Mouse (Mus musculus): Measurements from ENCODE around the gene Hmgn2. TPM values are rescaled to one million over a fixed set of nuclear protein-coding genes. Genes with fewer than 3 reads are reported as not detected.

Hmgn2 gene
- 1,315 and 1,451 TPM in 2 replicates for polyA plus RNA-seq (2015; fragmentation: Nextera tagmentation; extraction: Ambion mirVana)

DNA sequence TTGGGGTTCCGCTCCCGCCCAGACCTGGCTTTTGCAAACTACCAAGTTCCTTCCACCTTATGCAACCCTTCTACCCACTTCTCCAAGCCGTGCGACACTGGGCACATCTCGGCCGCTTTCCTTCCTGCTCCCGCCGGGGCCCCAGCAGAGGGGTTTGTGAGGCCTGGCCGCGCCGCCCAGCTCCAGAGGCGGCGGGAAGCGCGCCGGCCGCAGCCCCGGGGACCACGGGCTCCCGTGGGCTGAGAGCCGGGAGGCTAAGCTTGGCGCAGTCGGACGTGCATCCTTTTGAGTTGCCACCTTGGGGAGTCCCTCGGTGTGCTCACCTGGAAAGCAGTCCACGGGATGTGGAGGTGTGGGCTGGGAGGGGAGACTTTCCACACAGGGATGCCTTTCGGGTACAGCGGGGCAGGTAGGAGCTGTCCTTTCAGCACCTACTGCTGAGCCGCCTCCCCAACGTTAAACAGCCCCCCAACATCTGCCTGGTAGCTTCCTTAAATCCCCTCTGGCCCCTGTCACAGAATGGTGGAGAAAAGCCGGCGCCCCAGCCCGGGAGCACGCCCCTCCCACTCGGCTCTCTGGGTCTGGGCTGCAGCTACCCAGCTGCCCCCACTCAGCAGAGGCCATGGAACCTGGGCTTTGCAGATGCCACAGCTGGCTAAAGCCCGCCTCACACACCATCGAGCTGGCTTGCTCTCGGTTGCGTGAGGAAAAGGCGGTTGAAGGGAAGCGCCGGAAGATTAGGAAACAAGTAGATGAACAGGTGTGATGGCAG, at the start of gene Hmgn2:
Hmgn2 (minus strand) TSS at position 501 of the 772 bp plus-strand sequence.
- H3K4me2 ChIP-seq (ENCODE audit: low read depth, low read length) = peak within 1 kb of the TSS; percentile 99
- peak within 1 kb of the TSS; percentile 97 for H3K9ac ChIP-seq (ENCODE audit: low read length)
- peaks cover 37% of the 10 kb centered on the region for H3K36me3 ChIP-seq (ENCODE audit: control insufficient read depth, insufficient read depth)
- H3K4me3 ChIP-seq (ENCODE audit: low read length) = peak within 1 kb of the TSS; percentile 87
- peaks cover 21% of the 10 kb centered on the region for H3K4me1 ChIP-seq (ENCODE audit: control insufficient read depth, insufficient read depth, low read length)
- peak within 1 kb of the TSS; percentile 99 for H3K27ac ChIP-seq (ENCODE audit: low read length)
- no peaks in the 10 kb centered on the region for H3K27me3 ChIP-seq (ENCODE audit: control insufficient read depth, insufficient read depth, low read length)
- ATAC-seq (replicated peaks; ENCODE audit: extremely low read depth, insufficient read depth, low FRiP score) = peak; percentile 66
- WGBS = 1% methylated on average over 42 of the region's 42 CpGs
- H3K9me3 ChIP-seq (replicated peaks; ENCODE audit: control insufficient read depth, low read length) = no peaks in the 10 kb centered on the region

DNA sequence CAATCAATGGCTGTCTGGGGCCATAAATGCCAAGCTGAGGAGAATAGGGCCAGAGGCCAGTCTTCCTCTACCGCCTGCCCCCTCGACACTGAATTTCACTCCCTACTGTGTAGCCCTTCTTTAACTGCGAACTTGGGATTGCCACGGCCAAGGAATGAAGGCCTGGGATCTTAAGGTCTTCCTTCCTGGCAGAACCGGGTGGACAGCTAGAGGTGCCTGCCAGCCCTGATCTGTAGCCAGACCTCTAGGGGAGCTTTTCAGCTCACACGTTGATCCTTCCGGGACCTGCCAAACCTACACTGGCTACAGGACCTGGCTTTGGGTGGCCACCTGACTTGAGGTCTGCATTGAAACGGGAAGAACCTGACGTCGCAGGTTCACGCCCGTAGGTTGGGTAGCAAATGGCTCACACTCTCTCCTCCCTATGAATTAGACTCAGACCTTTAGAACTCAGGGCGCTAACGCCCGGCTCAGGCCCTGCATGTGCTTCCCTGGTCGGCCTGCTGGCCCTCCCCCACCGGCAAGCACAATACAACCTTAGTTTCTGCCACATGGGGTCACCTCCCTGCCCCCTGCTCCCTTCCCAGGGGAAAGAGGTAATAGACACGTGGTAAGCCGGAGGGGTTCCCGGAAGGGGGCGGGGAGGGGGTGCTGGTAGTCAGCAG, 48.9 kb upstream of the Hmgn2 start:
- no peaks in the 10 kb centered on the region for H3K36me3 ChIP-seq (ENCODE audit: control insufficient read depth, insufficient read depth)
- no peaks in the 10 kb centered on the region for H3K9me3 ChIP-seq (replicated peaks; ENCODE audit: control insufficient read depth, low read length)
- no peak overlapping the region for H3K9ac ChIP-seq (ENCODE audit: low read length)
- H3K27ac ChIP-seq (ENCODE audit: low read length) = no peak overlapping the region
- ATAC-seq (replicated peaks; ENCODE audit: extremely low read depth, insufficient read depth, low FRiP score) = no peak
- H3K4me3 ChIP-seq (ENCODE audit: low read length) = peak overlapping the region; percentile 36
- peak overlapping the region; percentile 40 for H3K4me2 ChIP-seq (ENCODE audit: low read depth, low read length)
- 5% methylated on average over 21 of the region's 21 CpGs for WGBS
- H3K4me1 ChIP-seq (ENCODE audit: control insufficient read depth, insufficient read depth, low read length) = peaks cover 14% of the 10 kb centered on the region
- H3K27me3 ChIP-seq (ENCODE audit: control insufficient read depth, insufficient read depth, low read length) = peaks cover 46% of the 10 kb centered on the region

DNA sequence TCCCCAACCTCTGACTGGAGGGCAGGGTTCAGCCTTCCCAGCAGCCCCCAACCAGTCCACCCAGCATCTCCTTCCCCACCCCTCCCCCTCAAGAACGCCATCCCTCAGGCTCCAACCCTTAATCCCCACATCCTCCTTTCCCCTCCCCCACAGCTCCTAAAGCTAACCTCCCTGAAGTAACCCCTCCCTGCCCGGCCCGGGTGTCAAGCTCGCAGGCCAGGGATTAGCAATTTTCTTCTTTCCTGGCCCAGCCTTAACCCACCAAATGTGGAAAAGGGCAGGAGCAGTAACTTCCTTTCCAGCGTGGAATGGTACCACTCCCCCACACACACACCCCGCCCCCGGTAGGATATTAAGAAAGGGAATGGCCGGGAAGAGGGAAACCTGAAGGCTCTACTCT, 48.3 kb upstream of the Hmgn2 start:
- Histone ChIP-seq H3K36me3 (ENCODE audit: control insufficient read depth, insufficient read depth) (no peaks in the 10 kb centered on the region), H3K9ac (ENCODE audit: low read length) (no peak overlapping the region), H3K27ac (ENCODE audit: low read length) (no peak overlapping the region), H3K9me3 (replicated peaks; ENCODE audit: control insufficient read depth, low read length) (no peaks in the 10 kb centered on the region), H3K4me2 (ENCODE audit: low read depth, low read length) (no peak overlapping the region), H3K4me3 (ENCODE audit: low read length) (no peak overlapping the region), H3K4me1 (ENCODE audit: control insufficient read depth, insufficient read depth, low read length) (peaks cover 17% of the 10 kb centered on the region), H3K27me3 (ENCODE audit: control insufficient read depth, insufficient read depth, low read length) (peaks cover 46% of the 10 kb centered on the region)
- ATAC-seq (replicated peaks; ENCODE audit: extremely low read depth, insufficient read depth, low FRiP score) = no peak
- 4% methylated on average over 8 of the region's 8 CpGs for WGBS

DNA sequence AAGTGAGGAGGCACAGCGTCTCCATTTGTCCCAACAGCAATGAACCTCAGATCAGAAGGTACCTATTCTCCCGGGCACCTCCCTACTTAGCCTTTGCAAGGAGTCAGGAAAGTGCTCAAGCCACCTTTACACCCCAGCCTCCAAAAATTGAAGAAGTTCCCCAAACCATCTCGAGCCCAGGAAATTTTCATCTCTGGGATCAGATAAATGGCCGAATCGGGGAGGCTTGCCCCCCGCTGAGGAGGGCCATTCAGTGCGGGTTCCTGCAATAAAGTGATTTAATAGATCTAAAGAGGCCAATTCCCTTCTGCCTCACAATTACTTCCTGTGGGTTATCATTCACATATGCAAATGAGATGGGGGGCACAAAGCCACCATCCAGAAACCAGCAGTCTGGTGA, 47.8 kb upstream of the Hmgn2 start:
- Histone ChIP-seq H3K27ac (ENCODE audit: low read length) (no peak overlapping the region), H3K4me1 (ENCODE audit: control insufficient read depth, insufficient read depth, low read length) (peaks cover 21% of the 10 kb centered on the region), H3K4me3 (ENCODE audit: low read length) (no peak overlapping the region), H3K27me3 (ENCODE audit: control insufficient read depth, insufficient read depth, low read length) (peaks cover 46% of the 10 kb centered on the region), H3K4me2 (ENCODE audit: low read depth, low read length) (no peak overlapping the region), H3K36me3 (ENCODE audit: control insufficient read depth, insufficient read depth) (no peaks in the 10 kb centered on the region), H3K9me3 (replicated peaks; ENCODE audit: control insufficient read depth, low read length) (no peaks in the 10 kb centered on the region), H3K9ac (ENCODE audit: low read length) (no peak overlapping the region)
- 19% methylated on average over 7 of the region's 7 CpGs for WGBS
- no peak for ATAC-seq (replicated peaks; ENCODE audit: extremely low read depth, insufficient read depth, low FRiP score)

DNA sequence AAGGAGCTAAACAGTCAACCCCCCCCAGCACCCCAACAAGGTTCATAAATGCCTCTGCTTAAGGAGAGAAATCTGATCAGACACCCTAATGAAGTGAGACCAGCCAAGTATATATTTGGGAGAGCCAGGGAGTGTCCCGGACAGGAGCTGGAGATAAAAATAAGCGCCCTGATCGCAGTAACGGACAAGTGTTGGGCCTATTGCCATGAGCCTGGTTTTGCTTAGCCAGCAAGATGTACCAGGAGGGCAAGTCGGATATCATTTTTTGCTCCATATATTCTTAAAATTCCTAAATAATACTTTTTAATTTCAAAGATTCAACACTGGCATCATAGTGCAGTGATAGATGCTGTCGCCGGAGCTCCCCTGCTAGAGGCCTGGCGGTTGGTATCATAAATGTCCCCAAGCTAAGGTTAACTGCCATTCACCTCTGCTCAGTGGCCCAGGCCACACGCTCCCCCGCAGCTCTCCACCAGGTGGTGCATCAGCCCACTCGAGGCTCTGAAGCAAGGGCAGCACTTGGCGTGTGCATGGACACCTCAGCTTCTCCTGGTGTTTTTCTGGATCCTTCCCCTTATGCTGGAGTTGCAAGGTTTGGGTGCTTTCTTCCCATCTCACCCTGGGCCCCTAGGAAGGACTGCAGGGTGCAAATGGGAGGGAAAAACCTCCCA, 44.5 kb upstream of the Hmgn2 start:
- peaks cover 21% of the 10 kb centered on the region for H3K27me3 ChIP-seq (ENCODE audit: control insufficient read depth, insufficient read depth, low read length)
- no peak for ATAC-seq (replicated peaks; ENCODE audit: extremely low read depth, insufficient read depth, low FRiP score)
- 31% methylated on average over 12 of the region's 12 CpGs for WGBS
- H3K4me3 ChIP-seq (ENCODE audit: low read length) = no peak overlapping the region
- no peaks in the 10 kb centered on the region for H3K36me3 ChIP-seq (ENCODE audit: control insufficient read depth, insufficient read depth)
- H3K4me1 ChIP-seq (ENCODE audit: control insufficient read depth, insufficient read depth, low read length) = peaks cover 20% of the 10 kb centered on the region
- no peak overlapping the region for H3K27ac ChIP-seq (ENCODE audit: low read length)
- no peak overlapping the region for H3K4me2 ChIP-seq (ENCODE audit: low read depth, low read length)
- H3K9ac ChIP-seq (ENCODE audit: low read length) = no peak overlapping the region
- H3K9me3 ChIP-seq (replicated peaks; ENCODE audit: control insufficient read depth, low read length) = no peaks in the 10 kb centered on the region

DNA sequence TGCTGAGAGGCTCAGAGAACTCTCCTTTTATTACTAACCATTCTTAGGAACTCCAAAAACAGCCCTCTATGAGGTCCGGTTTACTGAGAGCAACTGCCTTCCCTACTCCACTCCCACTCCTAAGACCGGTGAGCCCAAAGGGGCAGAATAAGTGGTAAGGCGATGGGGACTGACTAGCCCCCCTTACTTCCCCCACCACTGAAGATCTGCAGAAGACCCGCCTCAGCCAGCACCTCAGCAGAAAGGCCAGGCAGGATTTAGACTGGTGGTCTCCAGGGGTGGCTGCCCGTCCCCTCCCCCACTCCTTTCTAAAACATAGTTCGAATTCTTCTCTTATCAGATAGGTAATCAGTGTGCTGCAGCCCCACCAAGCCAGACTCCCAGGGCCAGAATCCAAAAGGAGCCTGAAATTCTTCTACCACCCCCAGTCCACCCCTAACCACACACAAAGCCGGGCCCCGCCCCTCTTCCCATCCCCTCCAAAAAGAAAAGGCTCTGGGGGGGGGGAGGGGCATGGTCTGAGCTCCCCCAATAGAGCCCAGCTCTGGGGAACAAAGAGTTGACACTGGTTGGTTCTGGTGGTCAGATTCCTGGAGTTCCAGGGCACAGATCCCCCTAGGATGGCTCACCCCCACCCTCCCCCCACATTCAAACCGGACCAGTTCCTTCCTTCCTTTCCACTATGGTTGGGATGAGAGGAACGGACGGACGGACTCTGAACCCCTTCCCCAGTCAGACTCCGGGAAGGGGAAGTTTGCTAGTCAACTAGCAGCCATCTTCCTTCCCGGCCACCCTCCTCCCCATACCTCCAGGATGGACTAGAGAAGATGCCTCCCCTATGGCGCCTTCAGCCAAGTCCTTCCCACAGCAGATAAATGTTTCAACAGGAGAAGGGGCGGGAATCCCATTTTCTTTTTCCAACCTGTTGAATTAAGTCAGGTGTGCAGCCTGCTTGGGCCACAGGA, 43.3 kb upstream of the Hmgn2 start:
- Histone ChIP-seq H3K4me1 (ENCODE audit: control insufficient read depth, insufficient read depth, low read length) (peaks cover 13% of the 10 kb centered on the region; the same call in 1 of the 2 replicates), H3K27ac (ENCODE audit: low read length) (no peak overlapping the region), H3K4me2 (ENCODE audit: low read depth, low read length) (0 out of 2 replicates have a peak overlapping the region, but pooled peaks have one; percentile 5), H3K4me3 (ENCODE audit: low read length) (no peak overlapping the region), H3K9ac (ENCODE audit: low read length) (no peak overlapping the region), H3K36me3 (ENCODE audit: control insufficient read depth, insufficient read depth) (no peaks in the 10 kb centered on the region), H3K27me3 (ENCODE audit: control insufficient read depth, insufficient read depth, low read length) (peaks cover 8% of the 10 kb centered on the region), H3K9me3 (replicated peaks; ENCODE audit: control insufficient read depth, low read length) (no peaks in the 10 kb centered on the region)
- ATAC-seq (replicated peaks; ENCODE audit: extremely low read depth, insufficient read depth, low FRiP score) = no peak
- WGBS = 11% methylated on average over 16 of the region's 16 CpGs

DNA sequence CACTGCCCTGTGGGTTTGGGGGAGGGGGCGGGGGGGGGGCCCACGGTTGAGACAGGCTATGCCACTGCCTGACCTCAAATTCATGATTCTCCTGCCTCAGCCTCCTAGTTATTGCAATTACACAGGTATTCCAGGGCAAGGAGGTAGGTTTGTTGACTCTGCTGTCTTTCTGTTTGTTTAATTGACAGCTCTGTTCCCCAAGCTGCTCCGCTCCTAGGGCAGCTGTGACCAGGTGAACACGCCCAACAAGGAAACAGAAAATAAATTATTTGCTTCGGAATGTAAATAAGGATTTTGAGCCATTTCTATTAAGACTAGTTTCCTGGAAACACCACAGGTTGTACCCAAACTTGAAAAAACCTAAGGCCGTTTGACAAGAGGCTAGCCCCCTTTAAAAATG, 41.3 kb upstream of the Hmgn2 start:
- H3K4me1 ChIP-seq (ENCODE audit: control insufficient read depth, insufficient read depth, low read length) = peaks cover 13% of the 10 kb centered on the region; the same call in 1 of the 2 replicates
- no peaks in the 10 kb centered on the region for H3K36me3 ChIP-seq (ENCODE audit: control insufficient read depth, insufficient read depth)
- no peak overlapping the region for H3K9ac ChIP-seq (ENCODE audit: low read length)
- 63% methylated on average over 6 of the region's 6 CpGs for WGBS
- no peaks in the 10 kb centered on the region for H3K9me3 ChIP-seq (replicated peaks; ENCODE audit: control insufficient read depth, low read length)
- H3K4me2 ChIP-seq (ENCODE audit: low read depth, low read length) = no peak overlapping the region
- no peaks in the 10 kb centered on the region for H3K27me3 ChIP-seq (ENCODE audit: control insufficient read depth, insufficient read depth, low read length)
- H3K27ac ChIP-seq (ENCODE audit: low read length) = no peak overlapping the region
- H3K4me3 ChIP-seq (ENCODE audit: low read length) = no peak overlapping the region
- no peak for ATAC-seq (replicated peaks; ENCODE audit: extremely low read depth, insufficient read depth, low FRiP score)

DNA sequence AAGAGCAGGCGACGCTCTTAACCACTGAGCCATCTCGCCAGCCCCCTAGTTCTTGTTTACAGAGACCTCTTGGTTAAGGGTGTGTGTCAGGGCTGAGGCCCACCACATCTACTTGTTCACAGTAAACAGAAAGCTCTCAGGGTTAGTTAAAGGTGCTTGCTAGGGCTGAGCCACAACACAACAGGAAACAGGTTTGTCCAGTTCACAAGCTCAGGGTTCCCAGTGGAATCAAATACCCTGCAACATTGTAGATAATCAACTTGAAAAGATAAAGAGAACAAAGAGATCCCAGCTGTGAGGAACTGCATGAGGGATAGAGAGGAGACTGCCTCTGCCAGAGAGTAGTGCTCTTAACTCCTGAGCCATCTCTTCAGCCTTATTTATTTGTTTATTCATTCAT, 38.4 kb upstream of the Hmgn2 start:
- WGBS = 86% methylated on average over 3 of the region's 3 CpGs
- no peaks in the 10 kb centered on the region for H3K36me3 ChIP-seq (ENCODE audit: control insufficient read depth, insufficient read depth)
- ATAC-seq (replicated peaks; ENCODE audit: extremely low read depth, insufficient read depth, low FRiP score) = no peak
- peaks cover 5% of the 10 kb centered on the region; the same call in 1 of the 2 replicates for H3K4me1 ChIP-seq (ENCODE audit: control insufficient read depth, insufficient read depth, low read length)
- no peak overlapping the region for H3K27ac ChIP-seq (ENCODE audit: low read length)
- no peak overlapping the region for H3K4me2 ChIP-seq (ENCODE audit: low read depth, low read length)
- H3K9me3 ChIP-seq (replicated peaks; ENCODE audit: control insufficient read depth, low read length) = no peaks in the 10 kb centered on the region
- no peaks in the 10 kb centered on the region for H3K27me3 ChIP-seq (ENCODE audit: control insufficient read depth, insufficient read depth, low read length)
- H3K4me3 ChIP-seq (ENCODE audit: low read length) = no peak overlapping the region
- H3K9ac ChIP-seq (ENCODE audit: low read length) = no peak overlapping the region

Data from heart, embryonic 16.5 days (tissue).